In the genomic region with DNA sequence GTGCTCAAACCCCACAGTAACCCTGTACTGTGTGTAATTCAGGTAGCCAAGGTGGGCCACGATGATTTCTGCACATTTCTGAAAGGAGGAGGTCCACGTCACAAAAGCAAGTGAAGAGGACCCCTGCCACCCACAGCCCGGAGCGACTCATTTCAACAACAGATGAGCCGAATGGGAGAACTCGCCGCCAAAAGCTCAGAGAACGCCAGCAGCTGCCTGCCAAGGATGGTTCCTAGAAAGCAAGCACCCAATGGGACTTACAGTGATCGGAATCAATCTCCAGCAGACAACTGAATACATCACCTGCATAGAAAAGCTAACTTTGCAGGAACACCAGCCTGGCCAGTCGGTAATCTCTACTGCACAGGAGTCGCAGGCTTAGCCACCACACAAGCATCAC, we compare ENCODE assay signal across 7 mouse cellular contexts. TPM values are rescaled to one million over a fixed set of nuclear protein-coding genes. Genes with fewer than 3 reads are reported as not detected.
DNase-seq lines count a peak whose midpoint lies in the region; ATAC-seq lines count a peak whose summit lies in the region.
"Not testable (repeated sequence)": the region's sequence is repeated elsewhere in the genome, so short reads cannot be mapped to it uniquely, and the experiment has no call there.

No protein-coding gene starts in this region.

- ATAC-seq in forebrain, embryonic 11.5 days (replicated peaks; ENCODE audit: low FRiP score) = not testable (repeated sequence)

- H3K27me3 ChIP-seq in forebrain, embryonic 11.5 days (ENCODE audit: control insufficient read depth, insufficient read depth, low read length) = not testable (repeated sequence)

- not testable (repeated sequence) for H3K36me3 ChIP-seq in forebrain, embryonic 11.5 days (ENCODE audit: control insufficient read depth, insufficient read depth, low read length)

- H3K9me3 ChIP-seq in forebrain, embryonic 11.5 days (ENCODE audit: control insufficient read depth, low read length) = not testable (repeated sequence)

- H3K9ac ChIP-seq in forebrain, embryonic 11.5 days (ENCODE audit: low read length) = not testable (repeated sequence)

- H3K27ac ChIP-seq in forebrain, embryonic 11.5 days (ENCODE audit: low read depth, low read length) = not testable (repeated sequence)

- not testable (repeated sequence) for H3K4me2 ChIP-seq in forebrain, embryonic 11.5 days (ENCODE audit: low read depth, low read length, severe bottlenecking)

- H3K4me3 ChIP-seq in forebrain, embryonic 11.5 days (ENCODE audit: low read depth, low read length) = not testable (repeated sequence)

- intact Hi-C loops in left cerebral cortex, postnatal 4 days (cut with DNase I) = not testable (repeated sequence)

- 91% methylated on average over 8 of the region's 11 CpGs for WGBS in forebrain, embryonic 11.5 days

- peak; percentile 26 for DNase-seq in adrenal gland, postnatal 10 days
- DNase-seq in forebrain, embryonic 11.5 days (ENCODE audit: low spot score) = peak; percentile 51
- DNase-seq in gastrocnemius, postnatal 25 days = peak; percentile 19
- peak; percentile 69 to 82 for DNase-seq in layer of hippocampus, adult 8-10 months (ENCODE audit: low spot score in 2 of 2)
- DNase-seq in layer of hippocampus, postnatal 36 days = peak; percentile 74 to 76
- DNase-seq in left cerebral cortex, postnatal 4 days = peak; percentile 56
- DNase-seq in right cerebral cortex, postnatal 10 days (ENCODE audit: low spot score in 2 of 2) = peak; percentile 78 to 80

- H3K4me1 ChIP-seq in forebrain, embryonic 11.5 days (replicated peaks; ENCODE audit: control insufficient read depth, insufficient read depth, low read length) = not testable (repeated sequence)

RNA-seq across cellular contexts. Expression of a gene that starts 22.8 kb away (rescaled TPM):
- total RNA-seq in adrenal gland, postnatal 10 days (2021) = 100 to 1,000 TPM; 131 to 145 TPM
- polyA plus RNA-seq in forebrain, embryonic 11.5 days (2014; fragmentation: Nextera tagmentation; extraction: Ambion mirVana) = 530 and 544 TPM in 2 replicates
- 10 to 100 TPM; 56.7 to 58.7 TPM for total RNA-seq in gastrocnemius, postnatal 25 days (2021)
- total RNA-seq in layer of hippocampus, adult 8-10 months (2022) = 10 to 100 TPM; 26.7 to 45.8 (median 38.9) TPM
- 10 to 100 TPM; 41.2 to 44.4 TPM for total RNA-seq in layer of hippocampus, postnatal 36 days (2021)
- 100 to 1,000 TPM; 322 to 378 TPM for total RNA-seq in left cerebral cortex, postnatal 4 days (2021)

Comparison
In these comparisons a context has a peak if more than half of its experiments do, and no peak if none do; other contexts are left out.
1. DNase-seq: peak in every context shown above with its lines; median percentile 79 in right cerebral cortex, postnatal 10 days; 76 in layer of hippocampus, adult 8-10 months; 75 in layer of hippocampus, postnatal 36 days; 56 in left cerebral cortex, postnatal 4 days; 51 in forebrain, embryonic 11.5 days; 26 in adrenal gland, postnatal 10 days; 19 in gastrocnemius, postnatal 25 days.